Mouse (Mus musculus) adrenal gland, postnatal 4 days (tissue): ENCODE measurements at regions not wholly inside any gene's neighbourhood (a gene's known extent, or its start where the extent isn't known, plus 50 kb on each side); places are given as distances from the start of the nearest gene placed in this dataset.

Experiments used
- DNase-seq, 2 experiments: peaks; one replicate each; pipeline ENCODE4 v3.0.0; 2021 to 2022; ENCODE audit warnings: low spot score in 2 of 2, mixed read lengths in 2 of 2

GRCm38 (mm10) chr9:46636261-46637010 is 316.6 kb upstream of the 4931429L15Rik start:
- no peak for DNase-seq

- no peak for DNase-seq
These were observed 314.2 kb upstream of the 4931429L15Rik start for GRCm38 (mm10) chr9:46633952-46634351.

- DNase-seq: no peak
These were observed 312.8 kb upstream of the 4931429L15Rik start for GRCm38 (mm10) chr9:46632576-46632975.

- DNase-seq: no peak
These were observed 302.5 kb upstream of the 4931429L15Rik start for GRCm38 (mm10) chr9:46622255-46622654.

- no peak for DNase-seq
These were observed 302.1 kb upstream of the 4931429L15Rik start for GRCm38 (mm10) chr9:46621851-46622250.

GRCm38 (mm10) chr9:46610101-46611005 is 290.6 kb upstream of the 4931429L15Rik start:
- no peak for DNase-seq

GRCm38 (mm10) chr9:46608695-46609094 is 288.9 kb upstream of the 4931429L15Rik start:
- no peak for DNase-seq

- DNase-seq: no peak
These were observed 281.0 kb upstream of the 4931429L15Rik start for GRCm38 (mm10) chr9:46600803-46601202.

- no peak for DNase-seq
These were observed 280.3 kb upstream of the 4931429L15Rik start for GRCm38 (mm10) chr9:46599931-46600708.

- no peak for DNase-seq
These were observed 278.7 kb upstream of the 4931429L15Rik start for GRCm38 (mm10) chr9:46598518-46598917.

- no peak for DNase-seq
These were observed 273.7 kb upstream of the 4931429L15Rik start for GRCm38 (mm10) chr9:46593444-46593843.

GRCm38 (mm10) chr9:46592908-46593307 is 273.1 kb upstream of the 4931429L15Rik start:
- DNase-seq: no peak

GRCm38 (mm10) chr9:46586818-46587217 is 267.0 kb upstream of the 4931429L15Rik start:
- no peak for DNase-seq

GRCm38 (mm10) chr9:46581844-46582243 is 262.1 kb upstream of the 4931429L15Rik start:
- DNase-seq: no peak

- no peak for DNase-seq
These were observed 242.5 kb upstream of the 4931429L15Rik start for GRCm38 (mm10) chr9:46562301-46562700.

- DNase-seq: no peak
These were observed 238.7 kb upstream of the 4931429L15Rik start for GRCm38 (mm10) chr9:46558481-46558880.

- no peak for DNase-seq
These were observed 238.0 kb upstream of the 4931429L15Rik start for GRCm38 (mm10) chr9:46557781-46558180.

- no peak for DNase-seq
These were observed 235.4 kb upstream of the 4931429L15Rik start for GRCm38 (mm10) chr9:46555156-46555555.

- DNase-seq: no peak
These were observed 234.9 kb upstream of the 4931429L15Rik start for GRCm38 (mm10) chr9:46554586-46555152.

GRCm38 (mm10) chr9:46549416-46549815 is 229.6 kb upstream of the 4931429L15Rik start:
- DNase-seq: no peak

GRCm38 (mm10) chr9:46544326-46544725 is 224.5 kb upstream of the 4931429L15Rik start:
- no peak for DNase-seq
